Mouse (Mus musculus): ENCODE measurements around the gene Tnfsf15. TPM values are rescaled to one million over a fixed set of nuclear protein-coding genes. Genes with fewer than 3 reads are reported as not detected.

Gene Tnfsf15
- total and polyA plus RNA-seq, 3 experiments = 63.3 to 127 (median 93.9) TPM

DNA sequence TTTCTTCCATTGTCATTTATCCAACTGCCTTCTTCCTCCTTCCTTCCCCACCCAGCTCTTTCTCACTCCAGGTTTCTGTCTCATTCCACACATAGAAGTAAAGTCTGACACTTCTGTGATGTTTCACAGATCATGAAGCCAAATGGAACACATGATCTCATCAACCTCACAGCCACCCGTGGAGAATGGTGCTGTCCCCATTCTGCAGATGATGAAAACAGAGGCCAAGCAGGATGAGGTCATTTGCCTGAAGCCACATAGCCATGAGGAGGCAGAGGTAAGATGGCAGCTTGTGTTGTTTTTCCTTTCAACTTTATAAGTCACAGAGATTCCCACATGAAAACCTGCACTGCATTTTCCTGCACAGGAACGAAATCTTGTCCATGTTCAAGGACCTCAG, 27.6 kb upstream of the Tnfsf15 start:
- Histone ChIP-seq H3K9me3 (replicated peaks; ENCODE audit: low read length) (no peaks in the 10 kb centered on the region), H3K27me3 (replicated peaks) (no peaks in the 10 kb centered on the region), H3K27ac (ENCODE audit: insufficient read depth, low read depth) (peak overlapping the region; percentile 66), H3K9ac (ENCODE audit: insufficient read depth, low read depth) (peak overlapping the region; percentile 55; the same call in 1 of the 2 replicates), H3K4me1 (ENCODE audit: control insufficient read depth in 1 of 2, insufficient read depth in 2 of 2) (peaks cover 19 to 82% of the 10 kb centered on the region in 2 experiments), H3K4me2 (ENCODE audit: insufficient read depth, low read depth, poor library complexity, severe bottlenecking) (peak overlapping the region; percentile 66; the same call in 1 of the 2 replicates), H3K4me3 (replicated peaks in 1 of 3; ENCODE audit: low read depth in 2 of 3, low read length in 2 of 3, poor library complexity in 1 of 3) (peak overlapping the region in 1 of 3 experiments; percentile 20), H3K36me3 (replicated peaks in 1 of 2; ENCODE audit: control insufficient read depth in 1 of 2, insufficient read depth in 1 of 2, low read length in 1 of 2) (no peaks in the 10 kb centered on the region), H3K79me2 (replicated peaks; ENCODE audit: control insufficient read depth, extremely low read depth, insufficient read depth, poor library complexity, severe bottlenecking) (no peaks in the 10 kb centered on the region)
- TF ChIP-seq USF1 (IDR thresholded peaks at IDR 0.05; ENCODE audit: low read depth, low read length) (no peak), ZNF384 (IDR thresholded peaks at IDR 0.05; ENCODE audit: low read depth, low read length) (no peak), UBTF (IDR thresholded peaks at IDR 0.05; ENCODE audit: low read depth, low read length) (no peak), KAT2A (IDR thresholded peaks at IDR 0.05; ENCODE audit: insufficient replicate concordance, low read length) (no peak), MYC (IDR thresholded peaks at IDR 0.05; ENCODE audit: low read depth, low read length) (peak; percentile 87; the same call in 1 of the 2 replicates), EP300 (IDR thresholded peaks at IDR 0.05; ENCODE audit: low read length) (peak; percentile 83), MAX (IDR thresholded peaks at IDR 0.05; ENCODE audit: low read length) (peak; percentile 58; the same call in 1 of the 2 replicates), SIN3A (IDR thresholded peaks at IDR 0.05; ENCODE audit: low read length) (no peak), POLR2A (IDR thresholded peaks at IDR 0.05; ENCODE audit: low read depth, low read length) (no peak), TBP (conservative IDR thresholded peaks at IDR 0.05; ENCODE audit: low read depth, low read length) (no peak), JUN (IDR thresholded peaks at IDR 0.05; ENCODE audit: insufficient read depth, low read depth, low read length) (peak; percentile 99), USF2 (conservative IDR thresholded peaks at IDR 0.05; ENCODE audit: low read depth, low read length) (no peak), POLR2AphosphoS2 (IDR thresholded peaks at IDR 0.05; ENCODE audit: low read depth, low read length) (no peak), RCOR1 (conservative IDR thresholded peaks at IDR 0.05; ENCODE audit: low read depth, low read length) (peak; percentile 80), IRF4 (IDR thresholded peaks at IDR 0.05; ENCODE audit: low read depth, low read length) (peak; percentile 73), ELF1 (IDR thresholded peaks at IDR 0.05; ENCODE audit: low read depth, low read length) (no peak), TCF12 (IDR thresholded peaks at IDR 0.05; ENCODE audit: low read depth, low read length) (peak; percentile 71; the same call in 1 of the 2 replicates), BHLHE40 (IDR thresholded peaks at IDR 0.05; ENCODE audit: low read depth, low read length) (peak; percentile 77), HCFC1 (IDR thresholded peaks at IDR 0.05; ENCODE audit: low read depth, low read length) (no peak), MAZ (IDR thresholded peaks at IDR 0.05; ENCODE audit: low read depth, low read length) (no peak), ZKSCAN1 (IDR thresholded peaks at IDR 0.05; ENCODE audit: borderline replicate concordance, low read depth, low read length) (no peak), RAD21 (IDR thresholded peaks at IDR 0.05; ENCODE audit: low read depth, low read length) (no peak), ETS1 (conservative IDR thresholded peaks at IDR 0.05; ENCODE audit: low read depth, low read length) (peak; percentile 98), MAFK (IDR thresholded peaks at IDR 0.05; ENCODE audit: insufficient replicate concordance, low read length) (no peak), JUND (conservative IDR thresholded peaks at IDR 0.05; ENCODE audit: low read depth, low read length) (peak; percentile 92), ZMIZ1 (IDR thresholded peaks at IDR 0.05; ENCODE audit: low read depth, low read length) (no peak), GABPA (IDR thresholded peaks at IDR 0.05; ENCODE audit: insufficient replicate concordance, low read depth, low read length) (no peak), E2F4 (IDR thresholded peaks at IDR 0.05; ENCODE audit: insufficient replicate concordance, low read depth, low read length) (no peak), MEF2A (IDR thresholded peaks at IDR 0.05; ENCODE audit: borderline replicate concordance, low read depth, low read length) (peak; percentile 97), NRF1 (IDR thresholded peaks at IDR 0.05; ENCODE audit: low read depth, low read length) (0 out of 2 replicates have a peak, but pooled peaks have one; percentile 14), CHD1 (IDR thresholded peaks at IDR 0.05; ENCODE audit: low read depth, low read length) (0 out of 2 replicates have a peak, but pooled peaks have one; percentile 16), NELFE (IDR thresholded peaks at IDR 0.05; ENCODE audit: low read depth, low read length) (no peak), CTCF (conservative IDR thresholded peaks at IDR 0.05 in 1 of 2, IDR thresholded peaks at IDR 0.05 in 1 of 2; ENCODE audit: low read depth in 2 of 2, low read length in 2 of 2) (no peak), ZC3H11A (IDR thresholded peaks at IDR 0.05; ENCODE audit: low read depth, low read length) (no peak), CHD2 (IDR thresholded peaks at IDR 0.05; ENCODE audit: low read length) (no peak), MXI1 (IDR thresholded peaks at IDR 0.05; ENCODE audit: low read depth, low read length) (no peak)
- dilution Hi-C loops (cut with MboI; ENCODE audit: extremely low pct_ligation_motif_present, extremely low pct_unique_long_range_greater_than_20kb, low sequenced_read_pairs) (no loop called here), in situ Hi-C loops (cut with MboI; ENCODE audit: low pct_ligation_motif_present, low pct_unique_long_range_greater_than_20kb, low sequenced_read_pairs) (loop anchor here (25.0 kb wide), 1 partner anchor 360 kb away; the partner anchor contains the start of gene Akna)
- DNase-seq (ENCODE audit: extremely low read depth) = peak; percentile 95

Data from CH12.LX (cell line).